8 mouse cellular contexts compared by ENCODE assay signal in the genomic region with DNA sequence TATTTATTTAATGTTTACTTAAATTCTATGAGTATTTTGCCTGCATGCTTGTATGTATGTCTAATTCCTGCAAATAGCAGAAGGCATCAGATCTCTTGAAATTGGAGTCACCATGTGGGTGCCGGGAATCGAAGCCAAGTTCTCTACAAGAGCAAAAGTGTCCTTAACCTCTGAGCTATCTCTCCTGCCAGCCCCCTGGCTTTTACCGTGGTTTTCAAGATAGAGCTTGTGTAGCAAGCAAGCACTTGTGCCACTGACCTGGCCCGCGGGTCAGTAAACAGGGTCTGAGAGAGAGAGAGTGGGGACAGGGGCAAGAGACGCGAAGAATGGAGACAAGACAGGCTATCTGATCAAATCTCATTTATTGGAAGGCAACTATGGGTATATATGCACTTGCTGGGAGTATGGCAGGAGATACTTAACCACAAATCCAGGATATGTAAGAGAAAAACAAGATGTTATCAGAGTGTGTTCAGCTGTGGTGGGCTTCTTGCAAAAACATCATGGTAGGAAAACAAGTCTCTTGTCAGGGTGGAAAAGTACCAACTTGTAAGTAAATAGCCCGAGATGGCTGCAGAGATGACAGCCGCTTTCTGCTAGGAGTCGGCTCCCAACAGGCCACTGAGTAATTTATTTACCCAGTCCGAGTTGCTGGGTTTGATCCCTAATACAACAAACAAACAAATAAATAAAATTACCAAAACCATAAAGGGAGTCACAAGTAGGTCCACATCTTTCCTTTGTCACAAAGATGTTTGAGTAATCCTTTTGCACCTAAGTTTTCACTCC. TPM values are rescaled to one million over a fixed set of nuclear protein-coding genes. Genes with fewer than 3 reads are reported as not detected.
A peak's percentile ranks its signal among the peaks of the same experiment; 100 is the strongest.
DNase-seq lines count a peak whose midpoint lies in the region; ATAC-seq and TF ChIP-seq lines count a peak whose summit lies in the region.

No protein-coding gene starts in this region.

- no peaks in the 10 kb centered on the region for H3K9me3 ChIP-seq in lung, embryonic 14.5 days (ENCODE audit: low read depth, low read length)
- H3K9me3 ChIP-seq in limb, embryonic 12.5 days, result no peaks in the 10 kb centered on the region

- ATAC-seq in lung, embryonic 14.5 days (ENCODE audit: insufficient read depth), result no peak
- peak; percentile 13; the same call in 1 of the 2 replicates for ATAC-seq in erythroid progenitor cell, adult 5-6 weeks (replicated peaks; ENCODE audit: low FRiP score, poor library complexity, severe bottlenecking)
- no peak for ATAC-seq in limb, embryonic 12.5 days (ENCODE audit: insufficient number of reproducible peaks, insufficient read depth, low FRiP score, low TSS enrichment, low read depth)
- no peak for ATAC-seq in activated CD4-positive, CD25-positive, alpha-beta regulatory T cell, adult 4 months

- no peaks in the 10 kb centered on the region for H3K4me1 ChIP-seq in lung, embryonic 14.5 days (ENCODE audit: insufficient read depth)
- peaks cover 17% of the 10 kb centered on the region for H3K4me1 ChIP-seq in limb, embryonic 12.5 days (replicated peaks)
- peaks cover 12% of the 10 kb centered on the region for H3K4me1 ChIP-seq in olfactory bulb, adult 2 months (ENCODE audit: control insufficient read depth, insufficient read depth, low read length)

- H3K4me2 ChIP-seq in lung, embryonic 14.5 days, result peak overlapping the region; percentile 84
- peak overlapping the region; percentile 90 for H3K4me2 ChIP-seq in limb, embryonic 12.5 days

- H3K9ac ChIP-seq in lung, embryonic 14.5 days, result peak overlapping the region; percentile 93
- H3K9ac ChIP-seq in limb, embryonic 12.5 days (replicated peaks), result peak overlapping the region; percentile 95

- TF ChIP-seq POLR2A in olfactory bulb, adult 2 months (IDR thresholded peaks at IDR 0.05; ENCODE audit: insufficient read depth, low read depth, low read length), result no peak

- 36% methylated on average over 11 of the region's 11 CpGs for WGBS in lung, embryonic 14.5 days
- 53% methylated on average over 11 of the region's 11 CpGs for WGBS in limb, embryonic 12.5 days
- 42% methylated on average over 11 of the region's 11 CpGs for WGBS in olfactory bulb, adult 2 months

- peak overlapping the region; percentile 100 for H3K4me3 ChIP-seq in lung, embryonic 14.5 days (ENCODE audit: low read depth, low read length)
- peak overlapping the region; percentile 100 for H3K4me3 ChIP-seq in limb, embryonic 12.5 days (replicated peaks)
- peak overlapping the region; percentile 97 for H3K4me3 ChIP-seq in olfactory bulb, adult 2 months (ENCODE audit: insufficient read depth, low read depth, low read length)

- no peaks in the 10 kb centered on the region for H3K27me3 ChIP-seq in lung, embryonic 14.5 days (ENCODE audit: insufficient read depth, low read length)
- H3K27me3 ChIP-seq in limb, embryonic 12.5 days, result no peaks in the 10 kb centered on the region

- peaks cover 19% of the 10 kb centered on the region for H3K36me3 ChIP-seq in lung, embryonic 14.5 days (ENCODE audit: insufficient read depth)
- peaks cover 27% of the 10 kb centered on the region for H3K36me3 ChIP-seq in limb, embryonic 12.5 days

- no peak overlapping the region for H3K27ac ChIP-seq in lung, embryonic 14.5 days (ENCODE audit: low read depth)
- no peak overlapping the region for H3K27ac ChIP-seq in limb, embryonic 12.5 days
- no peak overlapping the region for H3K27ac ChIP-seq in olfactory bulb, adult 2 months (ENCODE audit: insufficient read depth, low read depth, low read length)

- TF ChIP-seq CTCF in lung, embryonic 14.5 days (IDR thresholded peaks at IDR 0.05; ENCODE audit: low read depth), result no peak
- TF ChIP-seq CTCF in olfactory bulb, adult 2 months (IDR thresholded peaks at IDR 0.05; ENCODE audit: insufficient read depth, low read depth, low read length), result no peak

- DNase-seq in lung, embryonic 14.5 days, result no peak
- no peak for DNase-seq in lung, postnatal 25 days (ENCODE audit: low spot score)
- DNase-seq in thymus, postnatal 14 days, result no peak
- DNase-seq in cerebellum, adult 8-10 months, result no peak

RNA-seq across cellular contexts. Expression of gene Zbtb17, which starts 0.6 kb away (rescaled TPM):
- 27.2 and 30.6 TPM in 2 replicates for polyA plus RNA-seq in lung, embryonic 14.5 days (2014; fragmentation: Nextera tagmentation; extraction: Ambion mirVana)
- 1.4 and 14.3 TPM in 2 replicates for total RNA-seq in erythroid progenitor cell, adult 5-6 weeks (2015; ENCODE audit: low replicate concordance)
- total RNA-seq in erythroid progenitor cell, adult 5-6 weeks (2017; ENCODE audit: low replicate concordance), result 1.5 and 7.7 TPM in 2 replicates
- polyA plus RNA-seq in limb, embryonic 12.5 days (2016; fragmentation: Nextera tagmentation; extraction: Ambion mirVana), result 59.0 and 61.1 TPM in 2 replicates
- not detected in 2 replicates for polyA plus RNA-seq in olfactory bulb, adult 2 months (2012; ENCODE audit: insufficient read depth, insufficient read length, low replicate concordance, missing spikeins)
- polyA plus RNA-seq in activated CD4-positive, CD25-positive, alpha-beta regulatory T cell, adult 4 months (2017; shearing (Covaris generic)), result 10 to 100 TPM; 13.6 to 16.3 TPM

RNA-seq across cellular contexts. Expression of gene Srarp, which starts 7.9 kb away (rescaled TPM):
- polyA plus RNA-seq in lung, embryonic 14.5 days (2014; fragmentation: Nextera tagmentation; extraction: Ambion mirVana), result not detected in 2 replicates
- not detected in 2 replicates for total RNA-seq in erythroid progenitor cell, adult 5-6 weeks (2015; ENCODE audit: low replicate concordance)
- not detected in 2 replicates for total RNA-seq in erythroid progenitor cell, adult 5-6 weeks (2017; ENCODE audit: low replicate concordance)
- not detected in 2 replicates for polyA plus RNA-seq in limb, embryonic 12.5 days (2016; fragmentation: Nextera tagmentation; extraction: Ambion mirVana)
- polyA plus RNA-seq in olfactory bulb, adult 2 months (2012; ENCODE audit: insufficient read depth, insufficient read length, low replicate concordance, missing spikeins), result not detected in 2 replicates
- polyA plus RNA-seq in activated CD4-positive, CD25-positive, alpha-beta regulatory T cell, adult 4 months (2017; shearing (Covaris generic)), result not detected

RNA-seq across cellular contexts. Expression of gene Hspb7, which starts 23.3 kb away (rescaled TPM):
- 0.80 and 3.2 TPM in 2 replicates for polyA plus RNA-seq in lung, embryonic 14.5 days (2014; fragmentation: Nextera tagmentation; extraction: Ambion mirVana)
- total RNA-seq in erythroid progenitor cell, adult 5-6 weeks (2015; ENCODE audit: low replicate concordance), result not detected in 2 replicates
- total RNA-seq in erythroid progenitor cell, adult 5-6 weeks (2017; ENCODE audit: low replicate concordance), result not detected in 2 replicates
- polyA plus RNA-seq in limb, embryonic 12.5 days (2016; fragmentation: Nextera tagmentation; extraction: Ambion mirVana), result 0.08 TPM in 1 of 2 replicates, not detected in the other
- polyA plus RNA-seq in olfactory bulb, adult 2 months (2012; ENCODE audit: insufficient read depth, insufficient read length, low replicate concordance, missing spikeins), result not detected in 2 replicates
- polyA plus RNA-seq in activated CD4-positive, CD25-positive, alpha-beta regulatory T cell, adult 4 months (2017; shearing (Covaris generic)), result not detected

RNA-seq across cellular contexts. Expression of gene Clcnkb, which starts 28.0 kb away (rescaled TPM):
- polyA plus RNA-seq in lung, embryonic 14.5 days (2014; fragmentation: Nextera tagmentation; extraction: Ambion mirVana), result not detected in 2 replicates
- not detected in 2 replicates for total RNA-seq in erythroid progenitor cell, adult 5-6 weeks (2015; ENCODE audit: low replicate concordance)
- total RNA-seq in erythroid progenitor cell, adult 5-6 weeks (2017; ENCODE audit: low replicate concordance), result not detected in 2 replicates
- not detected in 2 replicates for polyA plus RNA-seq in limb, embryonic 12.5 days (2016; fragmentation: Nextera tagmentation; extraction: Ambion mirVana)
- polyA plus RNA-seq in olfactory bulb, adult 2 months (2012; ENCODE audit: insufficient read depth, insufficient read length, low replicate concordance, missing spikeins), result not detected in 2 replicates
- not detected for polyA plus RNA-seq in activated CD4-positive, CD25-positive, alpha-beta regulatory T cell, adult 4 months (2017; shearing (Covaris generic))

RNA-seq across cellular contexts. Expression of gene Clcnka, which starts 45.3 kb away (rescaled TPM):
- 0.31 and 0.80 TPM in 2 replicates for polyA plus RNA-seq in lung, embryonic 14.5 days (2014; fragmentation: Nextera tagmentation; extraction: Ambion mirVana)
- not detected in 2 replicates for total RNA-seq in erythroid progenitor cell, adult 5-6 weeks (2015; ENCODE audit: low replicate concordance)
- not detected in 2 replicates for total RNA-seq in erythroid progenitor cell, adult 5-6 weeks (2017; ENCODE audit: low replicate concordance)
- 0.46 and 0.51 TPM in 2 replicates for polyA plus RNA-seq in limb, embryonic 12.5 days (2016; fragmentation: Nextera tagmentation; extraction: Ambion mirVana)
- polyA plus RNA-seq in olfactory bulb, adult 2 months (2012; ENCODE audit: insufficient read depth, insufficient read length, low replicate concordance, missing spikeins), result not detected in 2 replicates
- not detected for polyA plus RNA-seq in activated CD4-positive, CD25-positive, alpha-beta regulatory T cell, adult 4 months (2017; shearing (Covaris generic))
